Mouse (Mus musculus) c-Kit-negative CD71-positive TER-119-positive erythroid progenitor cells, embryonic 14.5 days (primary cell): Measurements from ENCODE around the gene Gbp7.
"Not testable (repeated sequence)": the region's sequence is repeated elsewhere in the genome, so short reads cannot be mapped to it uniquely, and the experiment has no call there.

ENCODE experiments used
- DNase-seq: peaks from one replicate; pipeline ENCODE4 v3.0.0-alpha.2; 2013; ENCODE audit warnings: low read depth, low spot score

The Gbp7 gene

DNA sequence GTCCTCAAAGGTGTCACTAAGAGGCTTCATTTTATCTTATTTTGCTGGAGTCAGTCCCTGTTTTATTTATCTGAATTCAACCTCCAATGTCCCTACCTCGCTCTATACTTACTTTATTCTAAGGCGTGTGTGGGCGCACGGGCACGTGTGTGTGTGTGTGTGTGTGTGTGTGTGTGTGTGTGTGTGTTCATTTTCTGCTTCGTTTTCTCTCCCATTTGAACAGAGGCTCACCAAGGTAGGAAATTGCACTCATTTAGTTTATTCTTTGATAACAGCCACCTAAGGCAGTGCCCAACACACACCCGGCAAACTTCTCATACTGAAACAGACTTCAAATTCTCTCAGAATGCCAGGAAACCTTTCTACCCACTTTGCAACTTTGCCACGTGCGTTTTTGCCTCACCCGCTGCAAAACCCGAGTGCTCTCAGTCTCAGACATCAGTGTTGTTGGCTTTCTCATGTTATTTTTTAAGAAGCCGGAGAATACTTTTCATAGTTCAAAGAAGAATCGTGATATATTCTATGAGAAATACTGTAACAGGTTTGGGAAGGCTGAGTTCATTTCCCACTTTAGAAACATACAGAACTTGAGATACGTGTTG is 31.0 kb downstream of the Gbp7 start:
- DNase-seq, result no peak

DNA sequence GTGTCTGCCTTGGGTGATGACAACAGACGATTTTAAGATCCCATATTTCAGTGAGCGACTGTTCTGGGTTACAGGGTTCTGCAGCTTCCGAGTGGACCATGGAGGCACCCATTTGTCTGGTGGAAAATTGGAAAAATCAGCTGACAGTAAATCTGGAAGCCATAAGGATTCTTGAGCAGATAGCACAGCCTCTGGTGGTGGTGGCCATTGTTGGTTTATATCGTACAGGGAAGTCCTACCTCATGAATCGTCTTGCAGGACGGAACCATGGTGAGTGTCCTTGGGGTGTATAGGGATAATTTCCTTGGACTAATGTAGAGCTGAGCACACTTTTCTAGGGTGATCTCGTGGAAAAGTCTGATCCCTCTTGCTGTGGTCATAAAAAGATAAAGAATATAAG is 31.5 kb downstream of the Gbp7 start:
- no peak for DNase-seq

DNA sequence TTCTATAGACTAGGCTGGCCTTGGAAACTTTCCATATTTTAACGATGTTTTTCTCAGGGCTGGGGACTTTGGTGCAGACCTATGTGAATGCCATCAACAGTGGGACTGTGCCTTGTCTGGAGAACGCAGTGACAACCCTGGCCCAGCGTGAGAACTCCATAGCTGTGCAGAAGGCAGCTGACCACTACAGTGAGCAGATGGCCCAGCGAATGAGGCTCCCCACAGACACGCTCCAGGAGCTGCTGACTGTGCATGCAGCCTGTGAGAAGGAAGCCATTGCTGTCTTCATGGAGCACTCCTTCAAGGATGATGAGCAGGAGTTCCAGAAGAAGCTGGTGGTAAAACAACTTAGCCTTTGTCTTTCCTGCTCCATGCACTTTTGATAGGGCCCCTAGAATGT is 37.3 kb downstream of the Gbp7 start:
- DNase-seq, result not testable (repeated sequence)

DNA sequence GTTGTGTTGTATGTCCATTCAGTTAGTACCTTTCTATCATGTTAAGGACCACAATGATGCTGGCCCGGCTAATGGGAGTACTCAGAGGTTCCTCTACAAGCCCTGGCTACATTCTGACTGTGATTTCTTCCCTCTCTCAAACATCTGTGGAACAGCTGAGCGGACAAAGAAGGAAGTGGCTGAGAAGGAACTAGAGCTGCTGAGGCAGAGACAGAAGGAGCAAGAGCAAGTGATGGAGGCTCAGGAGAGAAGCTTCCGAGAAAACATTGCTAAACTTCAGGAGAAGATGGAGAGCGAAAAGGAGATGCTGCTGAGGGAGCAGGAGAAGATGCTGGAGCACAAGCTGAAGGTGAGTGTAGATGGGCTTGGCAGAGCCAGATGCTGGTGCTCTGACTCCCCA is 40.6 kb downstream of the Gbp7 start:
- DNase-seq, result no peak

DNA sequence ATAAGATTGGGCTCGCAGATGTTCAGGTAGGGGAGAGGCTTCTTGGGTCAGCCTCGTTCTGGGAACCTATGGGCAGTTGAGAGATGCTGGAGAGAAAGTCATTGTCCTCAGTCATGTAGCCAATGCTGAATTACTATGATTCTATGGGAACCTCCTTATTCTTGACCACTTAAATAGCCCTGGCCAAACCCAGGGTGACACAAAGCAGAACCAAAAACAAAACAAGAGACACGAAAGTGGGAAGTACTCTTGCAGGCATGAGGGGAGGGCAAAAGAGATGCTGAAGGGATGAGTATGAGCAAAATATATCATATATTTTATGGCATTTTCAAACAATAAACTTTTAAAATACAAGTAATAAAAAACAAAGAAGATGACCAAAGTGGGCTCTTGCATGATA is 47.0 kb downstream of the Gbp7 start:
- DNase-seq, result no peak

DNA sequence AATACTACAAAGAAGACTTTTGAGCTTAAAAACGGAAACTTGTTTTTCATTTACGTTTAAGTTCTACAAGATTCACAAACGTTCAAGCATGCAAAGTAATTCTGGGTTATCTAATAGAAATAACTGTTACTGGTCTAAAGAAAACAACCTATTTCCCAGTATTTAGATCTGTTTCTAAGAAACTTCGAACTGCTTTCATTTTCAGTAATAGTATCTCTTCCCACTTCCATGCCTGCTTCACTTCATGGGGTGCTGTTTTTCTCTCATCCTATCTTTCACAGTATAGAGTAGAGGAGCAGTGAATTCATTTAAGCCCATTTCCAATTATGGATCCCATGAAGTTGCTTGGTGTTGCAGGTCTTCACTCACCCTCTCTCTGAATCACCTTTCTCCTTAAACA is 48.2 kb downstream of the Gbp7 start:
- DNase-seq, result no peak

DNA sequence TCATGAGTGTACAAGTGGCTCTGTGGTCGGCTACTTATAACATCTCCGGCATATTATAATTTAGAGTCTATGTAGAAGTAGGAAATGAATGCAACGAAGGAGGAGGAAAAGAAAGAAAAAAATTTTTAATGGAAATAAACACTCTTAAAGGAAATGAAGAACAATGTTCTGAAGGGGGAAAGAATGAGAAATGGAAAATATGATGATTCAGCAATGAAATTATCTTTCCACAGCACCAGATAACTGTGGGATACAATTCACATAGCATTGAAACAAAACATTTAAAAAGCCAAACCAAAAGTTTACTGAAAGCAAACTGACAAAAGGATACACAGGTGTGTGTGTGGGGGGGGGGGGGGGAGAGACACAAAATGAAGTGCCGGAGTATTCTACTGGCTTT is 52.9 kb downstream of the Gbp7 start:
- DNase-seq, result no peak

DNA sequence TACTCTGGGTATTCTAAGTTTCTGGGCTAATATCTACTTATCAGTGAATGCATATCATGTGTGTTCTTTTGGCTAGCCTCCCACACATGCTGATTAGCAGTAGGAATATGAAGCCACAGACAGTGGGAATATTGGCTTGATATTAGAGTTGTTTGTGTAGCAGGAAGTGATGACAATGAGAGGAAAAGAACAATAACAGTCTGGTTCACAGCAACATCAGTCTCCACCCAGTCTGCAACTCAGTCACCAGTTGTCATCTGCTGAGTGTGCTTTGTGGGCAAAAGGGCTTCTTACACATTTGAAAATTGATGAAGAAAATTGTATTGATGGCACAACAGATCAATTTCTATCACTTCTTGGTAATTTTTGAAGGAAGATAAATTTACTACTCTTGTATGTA is 57.2 kb downstream of the Gbp7 start:
- DNase-seq, result no peak

DNA sequence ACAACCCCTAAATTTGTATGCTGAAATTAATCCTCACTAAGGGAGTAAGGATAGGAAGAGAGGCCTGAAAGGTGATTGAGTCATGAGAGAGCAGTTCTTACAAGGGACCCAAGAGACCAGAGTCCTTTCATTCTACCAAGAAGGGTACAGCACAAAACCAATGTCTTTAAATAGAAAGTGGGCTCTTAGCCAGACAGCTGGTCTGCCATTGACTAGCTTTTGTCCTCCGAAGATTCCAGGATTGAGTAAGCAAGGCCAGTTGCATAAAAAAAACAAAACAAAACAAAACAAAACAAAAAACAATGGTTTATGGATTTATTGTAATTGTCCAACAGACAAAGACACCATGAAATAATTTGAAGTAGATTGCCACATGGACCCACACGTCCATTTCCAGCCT is 58.7 kb downstream of the Gbp7 start:
- no peak for DNase-seq

DNA sequence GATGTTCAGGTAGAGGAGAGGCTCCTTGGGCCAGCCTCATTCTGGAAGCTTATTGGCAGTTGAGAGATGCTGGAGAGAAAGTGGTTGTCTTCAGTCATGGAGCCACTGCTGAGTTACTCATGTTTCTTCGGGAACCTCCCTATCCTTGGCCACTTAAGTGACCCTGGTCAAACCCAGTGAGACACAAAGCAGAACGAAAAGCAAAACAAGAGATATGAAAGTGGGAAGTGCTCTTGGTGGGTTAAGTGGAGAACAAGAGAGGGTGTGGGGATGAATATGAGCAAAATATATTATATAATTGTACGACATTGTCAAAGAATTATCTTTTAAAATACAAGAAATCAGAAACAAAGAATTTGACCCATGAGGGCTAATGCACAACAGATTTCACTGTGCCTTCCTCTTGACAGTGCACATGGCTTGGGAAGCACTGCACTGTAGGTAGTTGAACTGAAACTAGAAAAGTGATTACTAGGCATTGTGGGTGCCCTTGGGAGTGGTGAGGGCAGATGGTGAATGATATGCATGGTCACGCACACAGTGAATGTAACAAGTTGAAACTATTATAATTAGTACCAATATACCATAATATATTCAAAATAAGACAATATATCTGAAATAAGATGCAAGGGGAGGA is 60.4 kb downstream of the Gbp7 start:
- no peak for DNase-seq

DNA sequence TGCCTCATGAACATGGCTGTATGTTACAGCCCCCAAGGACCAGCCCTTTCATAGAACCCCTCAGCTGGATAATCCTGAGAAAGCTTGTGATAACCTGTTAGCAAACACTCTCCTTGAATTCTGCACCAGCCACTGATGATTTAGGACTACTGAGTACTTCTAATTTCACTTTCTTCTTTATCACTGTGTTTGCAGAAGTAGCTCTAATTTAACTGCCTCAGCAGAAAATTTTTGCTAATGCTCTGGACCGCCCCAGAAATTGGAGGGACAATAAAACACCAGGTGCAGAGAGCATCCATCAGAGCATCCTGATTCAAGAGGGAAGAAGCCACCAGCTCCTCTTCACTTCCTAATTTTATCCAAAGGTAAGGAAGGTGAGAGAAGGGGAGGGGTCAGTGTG is 64.4 kb downstream of the Gbp7 start, which contains the start of gene Gbp2b:
TSS of gene Gbp2b (plus strand) at position 301 of the 400 bp plus-strand sequence.
- no peak for DNase-seq

DNA sequence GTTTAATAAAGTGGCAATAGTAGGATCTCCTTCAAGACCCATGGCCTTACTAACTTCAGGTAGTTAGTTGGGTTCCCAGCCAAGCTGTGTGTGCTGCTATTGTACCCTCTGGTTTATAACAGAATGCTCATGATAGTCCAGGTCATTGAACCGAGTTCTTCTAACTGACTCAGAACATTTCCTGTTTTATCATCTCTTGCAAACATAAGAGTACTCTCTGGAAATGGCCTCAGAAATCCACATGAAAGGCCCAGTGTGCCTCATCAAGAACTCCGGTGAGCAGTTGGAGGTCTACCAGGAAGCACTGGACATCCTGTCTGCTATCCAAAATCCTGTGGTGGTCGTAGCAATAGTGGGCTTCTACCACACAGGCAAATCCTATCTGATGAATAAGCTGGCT is 67.8 kb downstream of the Gbp7 start:
- DNase-seq, result no peak
